Mouse (Mus musculus) liver, embryonic 14.5 days (tissue): Measurements from ENCODE around the gene Rfx2. TPM values are rescaled to one million over a fixed set of nuclear protein-coding genes. Genes with fewer than 3 reads are reported as not detected.

ENCODE experiments used
- ATAC-seq: fragments of 200-750 bp; cut with Nextera tagmentation; 2 replicates; pipeline ENCODE4 v1.8.0; 2017; ENCODE audit warnings: moderate number of reproducible peaks, mild to moderate bottlenecking, moderate library complexity; ENCODE audit not compliant: insufficient read depth
- DNase-seq, 3 experiments: peaks; one replicate each; pipeline ENCODE4 v3.0.0-alpha.2; 2012 to 2013; ENCODE audit warnings: low read depth in 3 of 3, low spot score in 3 of 3
- H3K27ac ChIP-seq: fragments of 300-500 bp; sonication (generic); 2 replicates; pipeline ENCODE4 v1.5.1; 2014; ENCODE audit warnings: moderate library complexity, mild to moderate bottlenecking, control low read depth, inconsistent platforms
- H3K27me3 ChIP-seq: fragments of 300-500 bp; sonication (generic); 2 replicates; pipeline ENCODE4 v1.6.1; 2014; ENCODE audit warnings: mild to moderate bottlenecking, low read length, moderate library complexity; ENCODE audit not compliant: control insufficient read depth, insufficient read depth
- H3K36me3 ChIP-seq: fragments of 300-500 bp; sonication (generic); replicated peaks from 2 replicates; pipeline ENCODE4 v1.6.1; 2014; ENCODE audit warnings: low read depth; ENCODE audit not compliant: control insufficient read depth, insufficient read depth
- H3K4me1 ChIP-seq, 2 experiments: fragments of 200-500 bp in 1 of 2; fragments of 300-500 bp in 1 of 2; sonication (generic) in 1 of 2; replicated peaks; 2 replicates each; pipeline ENCODE4 v1.6.1; 2012 to 2014; ENCODE audit warnings: antibody characterized with exemption in 1 of 2, inconsistent platforms in 1 of 2, low read length in 1 of 2; ENCODE audit not compliant: control insufficient read depth in 2 of 2, insufficient read depth in 2 of 2
- H3K4me2 ChIP-seq: fragments of 300-500 bp; sonication (generic); 2 replicates; pipeline ENCODE4 v1.6.1; 2014; ENCODE audit warnings: low read depth, mild to moderate bottlenecking, control low read depth, moderate library complexity
- H3K4me3 ChIP-seq, 2 experiments: fragments of 200-500 bp in 1 of 2; fragments of 300-500 bp in 1 of 2; sonication (generic) in 1 of 2; 2 replicates each; pipeline ENCODE4 v1.5.1; 2012 to 2014; ENCODE audit warnings: low read depth in 2 of 2, low read length in 2 of 2, mild to moderate bottlenecking in 2 of 2, control low read depth in 1 of 2, inconsistent platforms in 1 of 2, moderate library complexity in 1 of 2; ENCODE audit not compliant: insufficient read depth in 1 of 2
- H3K9ac ChIP-seq: fragments of 300-500 bp; sonication (generic); replicated peaks from 2 replicates; pipeline ENCODE4 v1.6.1; 2014; ENCODE audit warnings: mild to moderate bottlenecking, control low read depth, moderate library complexity
- H3K9me3 ChIP-seq: fragments of 300-500 bp; sonication (generic); 2 replicates; pipeline ENCODE4 v1.6.1; 2016; ENCODE audit warnings: low read length, mixed read lengths; ENCODE audit not compliant: control insufficient read depth
- CTCF ChIP-seq: IDR thresholded peaks from 2 replicates; pipeline ENCODE4 v1.5.1; 2016; ENCODE audit warnings: antibody characterized with exemption, low read depth, control low read depth
- EP300 ChIP-seq: IDR thresholded peaks from 2 replicates; pipeline ENCODE4 v1.6.1; 2016; ENCODE audit warnings: antibody characterized with exemption, low read depth
- WGBS: fragments of 180-500 bp; shearing (Covaris S2); extraction: QIAGEN DNeasy Blood & Tissue Kit; methylation state at CpG from one replicate; pipeline ENCODE4 v1.1.7; 2014; ENCODE audit not compliant: insufficient replicate concordance; 5-methylcytosine and 5-hydroxymethylcytosine counted together
- polyA plus RNA-seq, 2 experiments: library from polyadenylated mRNA; depleted of rRNA in 1 of 2; stranded (reverse) in 1 of 2; unstranded in 1 of 2; fragments of >200 nt; fragmentation: Nextera tagmentation in 1 of 2; extraction: Ambion mirVana in 1 of 2; gene quantifications; 2 replicates each; pipeline versions ENCODE4 v1.2.1 to v1.2.3; 2012 to 2014

Rfx2 gene
- polyA plus RNA-seq, 2 experiments: 6.8 to 10.7 TPM

DNA sequence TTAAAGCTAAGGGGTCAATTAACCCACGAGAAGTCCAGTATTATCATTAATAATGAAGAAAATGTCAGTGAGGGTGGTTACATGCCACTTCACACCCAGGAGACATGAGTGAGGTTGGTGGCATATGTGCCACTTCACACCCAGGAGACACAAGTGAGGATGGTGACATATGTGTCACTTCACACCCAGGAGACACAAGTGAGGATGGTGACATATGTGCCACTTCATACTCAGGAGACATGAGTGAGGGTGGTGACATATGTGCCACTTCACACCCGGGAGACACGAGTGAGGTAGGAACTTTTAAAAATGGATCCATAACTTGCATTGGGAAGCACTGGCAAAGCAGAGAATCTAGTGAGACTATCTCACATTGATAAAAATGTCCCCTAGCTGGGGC is 20.4 kb upstream of the Rfx2 start:
- Histone ChIP-seq H3K4me3 (no peak overlapping the region), H3K27me3 (no peaks in the 10 kb centered on the region), H3K27ac (no peak overlapping the region), H3K4me1 (no peaks in the 10 kb centered on the region), H3K9ac (no peak overlapping the region), H3K9me3 (no peaks in the 10 kb centered on the region), H3K36me3 (no peaks in the 10 kb centered on the region), H3K4me2 (no peak overlapping the region)
- DNase-seq: no peak
- TF ChIP-seq EP300 (no peak), CTCF (no peak)
- 51% methylated on average over 3 of the region's 3 CpGs for WGBS
- no peak for ATAC-seq

DNA sequence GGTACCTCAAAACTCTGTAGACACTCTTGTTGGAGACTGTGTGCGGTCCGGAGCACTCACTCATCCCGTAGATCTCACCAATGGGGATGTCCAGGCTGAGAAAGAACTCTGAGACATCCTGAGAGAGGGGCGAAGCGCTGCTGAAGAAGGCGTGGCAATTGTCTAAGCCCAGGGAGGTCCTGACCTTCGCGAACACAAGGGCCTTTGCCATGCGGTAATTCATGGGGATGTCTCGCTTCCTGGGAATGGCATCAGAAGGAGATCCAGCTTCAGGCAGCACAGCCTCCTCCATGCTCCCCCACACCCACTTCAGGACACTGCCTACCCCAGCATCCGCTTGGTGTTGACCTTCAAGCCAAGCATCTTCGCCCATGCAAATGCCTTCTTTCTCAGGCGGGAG is 18.9 kb upstream of the Rfx2 start:
- no peak for TF ChIP-seq EP300
- no peak for TF ChIP-seq CTCF

DNA sequence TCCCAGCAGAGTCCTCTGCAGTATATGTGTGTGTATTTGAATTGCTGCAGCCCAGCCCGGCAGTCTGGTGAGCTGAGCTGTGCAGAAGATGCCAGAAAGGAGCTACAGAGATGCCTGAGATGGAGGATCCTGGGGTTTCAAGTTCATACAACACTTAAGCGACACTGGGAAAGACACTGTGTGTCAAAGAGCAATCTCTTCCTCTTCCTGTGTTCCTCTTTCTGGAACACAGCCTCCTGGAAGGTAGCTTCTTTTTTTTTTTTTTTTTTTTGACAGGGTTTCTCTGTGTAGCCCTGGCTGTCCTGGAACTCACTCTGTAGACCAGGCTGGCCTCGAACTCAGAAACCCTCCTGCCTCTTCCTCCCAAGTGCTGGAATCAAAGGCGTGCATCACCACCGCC is 18.0 kb upstream of the Rfx2 start:
- ATAC-seq (no peak), DNase-seq (no peak)
- Histone ChIP-seq H3K4me1 (no peaks in the 10 kb centered on the region), H3K27ac (no peak overlapping the region), H3K4me2 (no peak overlapping the region), H3K27me3 (no peaks in the 10 kb centered on the region), H3K9me3 (no peaks in the 10 kb centered on the region), H3K9ac (no peak overlapping the region), H3K4me3 (no peak overlapping the region), H3K36me3 (no peaks in the 10 kb centered on the region)
- 53% methylated on average over 5 of the region's 5 CpGs for WGBS
- TF ChIP-seq EP300 (no peak), CTCF (no peak)

More for the DNA sequence above, 18.9 kb upstream of the Rfx2 start:
- ATAC-seq (no peak), DNase-seq (no peak)
- H3K36me3 ChIP-seq: no peaks in the 10 kb centered on the region
- no peaks in the 10 kb centered on the region for H3K27me3 ChIP-seq
- H3K9ac ChIP-seq: no peak overlapping the region
- H3K4me1 ChIP-seq: no peaks in the 10 kb centered on the region
- no peak overlapping the region for H3K4me3 ChIP-seq
- H3K27ac ChIP-seq: no peak overlapping the region
- 71% methylated on average over 13 of the region's 13 CpGs for WGBS
- no peak overlapping the region for H3K4me2 ChIP-seq
- no peaks in the 10 kb centered on the region for H3K9me3 ChIP-seq

DNA sequence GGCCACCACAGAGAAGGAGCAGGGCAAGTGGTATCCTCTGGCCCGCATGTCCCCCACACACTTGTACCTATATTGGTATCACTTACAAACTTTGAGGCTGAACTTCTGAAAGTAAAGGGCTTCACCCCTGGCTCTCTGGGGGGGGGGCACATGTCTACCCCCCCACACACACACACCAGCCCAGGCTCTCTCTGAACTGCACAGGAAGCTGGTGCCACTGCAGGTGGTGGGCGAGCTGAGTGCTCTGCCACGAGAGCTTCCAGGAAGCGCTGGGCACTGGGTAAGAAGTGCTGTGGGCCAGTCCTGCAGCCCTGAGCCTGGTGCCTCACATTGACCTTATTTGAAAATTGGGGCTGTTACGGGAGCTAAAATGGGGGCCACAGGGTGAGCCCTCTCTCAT is 12.9 kb upstream of the Rfx2 start:
- Histone ChIP-seq H3K27ac (no peak overlapping the region), H3K4me2 (no peak overlapping the region), H3K9me3 (no peaks in the 10 kb centered on the region), H3K4me1 (no peaks in the 10 kb centered on the region), H3K36me3 (no peaks in the 10 kb centered on the region), H3K27me3 (no peaks in the 10 kb centered on the region), H3K9ac (no peak overlapping the region), H3K4me3 (no peak overlapping the region)
- no peak for TF ChIP-seq EP300
- TF ChIP-seq CTCF: no peak
- no peak for DNase-seq
- 51% methylated on average over 5 of the region's 5 CpGs for WGBS
- no peak for ATAC-seq

DNA sequence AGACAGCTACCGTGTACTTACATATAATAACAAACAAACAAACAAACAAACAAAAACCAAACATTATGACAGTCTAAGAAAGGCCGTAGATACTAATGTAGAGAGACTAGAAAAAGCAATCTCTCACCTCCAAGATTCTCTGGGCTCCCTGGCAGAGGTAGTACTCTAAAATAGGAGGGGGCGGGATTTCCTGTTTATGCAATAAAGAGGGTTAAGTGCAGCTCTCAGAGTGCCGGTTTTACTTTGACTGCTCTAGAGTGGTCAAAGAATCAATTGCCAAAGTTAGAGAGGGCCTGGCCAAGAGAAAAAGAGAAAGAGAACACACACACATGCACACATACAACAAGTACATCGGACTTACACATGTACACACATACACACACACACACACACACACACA is 11.4 kb upstream of the Rfx2 start:
- ATAC-seq (no peak), DNase-seq (no peak)
- Histone ChIP-seq H3K4me3 (no peak overlapping the region), H3K4me2 (no peak overlapping the region), H3K4me1 (no peaks in the 10 kb centered on the region), H3K27me3 (no peaks in the 10 kb centered on the region; the same call in 1 of the 2 replicates), H3K9me3 (no peaks in the 10 kb centered on the region), H3K27ac (no peak overlapping the region), H3K36me3 (no peaks in the 10 kb centered on the region), H3K9ac (no peak overlapping the region)
- 58% methylated on average over 5 of the region's 5 CpGs for WGBS
- TF ChIP-seq EP300: no peak
- no peak for TF ChIP-seq CTCF

DNA sequence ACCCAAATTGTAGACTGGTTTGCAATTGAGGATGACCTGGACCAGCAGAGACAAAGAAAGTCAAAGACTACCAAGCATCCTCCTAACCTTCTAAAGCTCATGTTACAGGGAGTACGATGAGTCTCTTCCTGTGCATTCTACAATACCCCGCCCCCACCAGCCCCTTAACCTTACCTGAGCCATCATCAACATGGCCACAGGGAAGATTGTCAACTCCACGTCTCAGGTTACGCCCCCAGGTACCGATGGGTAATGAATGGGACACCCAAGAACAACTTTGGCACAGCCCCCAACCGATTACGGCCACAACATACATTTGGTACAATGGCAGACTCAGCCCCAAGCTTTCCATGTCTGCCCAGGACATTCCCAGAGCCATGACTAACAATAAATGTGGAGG is 9.7 kb upstream of the Rfx2 start:
- no peaks in the 10 kb centered on the region for H3K36me3 ChIP-seq
- no peak overlapping the region for H3K9ac ChIP-seq
- no peak overlapping the region for H3K27ac ChIP-seq
- no peak overlapping the region for H3K4me2 ChIP-seq
- DNase-seq: no peak
- 73% methylated on average over 7 of the region's 7 CpGs for WGBS
- H3K4me3 ChIP-seq: no peak overlapping the region
- no peaks in the 10 kb centered on the region; the same call in 1 of the 2 replicates for H3K27me3 ChIP-seq
- ATAC-seq: no peak
- H3K9me3 ChIP-seq: no peaks in the 10 kb centered on the region
- TF ChIP-seq CTCF (no peak), EP300 (no peak)
- H3K4me1 ChIP-seq: peaks cover 5 to 7% of the 10 kb centered on the region in 2 experiments; a peak in 3 of 4 replicates
